Mouse (Mus musculus): Measurements from ENCODE around the gene Ctnnd2. TPM values are rescaled to one million over a fixed set of nuclear protein-coding genes. Genes with fewer than 3 reads are reported as not detected.

Gene Ctnnd2
- total RNA-seq, 4 experiments from 2014 or later: 189 to 210 (median 198) TPM

DNA sequence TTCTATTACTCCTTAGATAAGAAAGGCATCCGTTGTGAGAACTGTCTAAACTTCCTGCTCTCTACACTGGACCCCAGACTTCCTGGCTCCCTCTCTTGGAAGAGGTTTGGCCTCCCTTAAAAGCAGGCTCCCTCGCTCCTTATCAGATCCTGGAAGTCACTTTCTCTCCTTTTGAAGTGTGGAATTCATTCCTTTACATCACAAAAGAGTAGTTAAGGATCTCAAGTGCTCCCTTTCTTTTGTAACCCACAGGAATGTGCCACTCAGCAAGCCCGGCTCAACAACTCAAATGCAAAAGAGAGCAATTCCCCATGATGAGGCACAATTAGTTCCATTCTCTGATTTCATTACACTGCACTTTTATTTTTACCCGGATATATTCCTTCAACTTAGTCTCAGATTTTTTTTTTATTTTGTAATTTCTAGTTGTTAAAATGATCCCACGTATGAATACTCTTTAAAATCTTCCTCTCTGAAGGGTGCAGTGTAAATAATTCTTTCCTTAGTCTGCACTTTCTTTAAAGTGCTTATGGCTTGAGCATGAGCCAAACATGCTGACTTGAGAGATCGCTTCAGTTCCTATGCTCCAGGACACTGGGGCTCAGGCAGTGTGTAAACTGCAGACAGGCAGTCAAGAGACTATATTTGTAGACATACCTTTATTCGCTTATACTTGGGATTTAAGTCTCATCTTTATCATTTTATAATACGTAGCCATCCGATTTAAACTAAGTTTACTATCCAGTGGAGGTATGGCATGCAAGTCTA lies 210.9 kb downstream of the Ctnnd2 start:
- DNase-seq (ENCODE audit: low spot score in 2 of 2): no peak

DNA sequence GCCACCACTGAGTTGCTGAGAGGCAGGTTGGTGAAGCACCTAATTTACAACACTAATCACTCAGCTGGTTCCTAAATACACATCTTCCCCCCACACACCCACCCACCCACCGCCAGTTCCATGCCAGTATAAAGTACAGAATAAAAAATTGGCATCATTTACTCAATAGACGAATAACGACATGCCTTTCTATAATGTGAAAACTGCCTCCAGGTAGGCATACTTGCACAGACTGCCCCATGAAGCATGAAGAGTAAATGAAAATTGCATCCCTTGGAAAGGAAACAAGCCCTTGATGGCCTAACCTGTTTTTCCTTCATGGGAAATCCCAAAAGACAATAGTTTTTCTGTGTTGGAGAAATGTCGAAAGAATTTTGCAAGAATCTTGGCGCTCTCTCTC lies 212.0 kb downstream of the Ctnnd2 start:
- DNase-seq (ENCODE audit: low spot score in 2 of 2): no peak

DNA sequence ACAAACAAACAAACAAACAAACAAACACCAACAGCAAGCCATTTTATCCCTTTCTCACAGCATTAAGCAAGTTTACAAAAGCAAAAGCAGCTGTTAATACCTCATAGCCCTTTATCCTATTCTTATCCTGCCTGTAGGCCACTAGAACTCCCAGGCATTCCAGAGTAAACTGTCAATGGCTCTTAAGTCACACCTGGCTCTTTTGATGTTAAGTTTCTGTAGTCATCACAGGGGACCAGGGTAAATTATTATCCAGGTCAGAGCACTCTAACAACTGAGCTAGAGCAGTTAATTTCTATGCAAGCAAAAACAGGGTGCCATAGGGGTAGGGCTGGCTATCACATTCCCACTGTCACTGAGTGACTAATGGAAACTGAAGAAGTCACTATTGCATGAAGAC lies 214.1 kb downstream of the Ctnnd2 start:
- no peak for DNase-seq (ENCODE audit: low spot score in 2 of 2)

DNA sequence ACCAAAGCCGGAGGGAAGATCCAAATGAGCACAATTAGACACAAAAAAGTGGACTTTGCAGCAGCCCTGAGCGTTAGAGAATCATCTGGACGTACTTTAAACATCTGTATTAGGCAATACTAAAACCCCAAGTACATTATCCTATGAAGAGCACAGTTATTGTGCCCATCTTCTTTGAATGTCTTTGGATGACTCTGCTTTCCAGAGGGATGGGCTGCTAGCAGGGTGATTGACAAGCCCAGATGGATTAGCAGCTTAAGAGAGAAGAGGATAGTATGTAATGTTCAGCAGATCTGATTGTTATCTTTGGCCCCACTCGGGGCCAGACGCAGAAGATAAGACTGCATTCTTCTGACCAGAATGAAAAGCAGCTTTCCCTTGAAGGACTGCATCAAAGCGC lies 214.9 kb downstream of the Ctnnd2 start:
- no peak for DNase-seq (ENCODE audit: low spot score in 2 of 2)

DNA sequence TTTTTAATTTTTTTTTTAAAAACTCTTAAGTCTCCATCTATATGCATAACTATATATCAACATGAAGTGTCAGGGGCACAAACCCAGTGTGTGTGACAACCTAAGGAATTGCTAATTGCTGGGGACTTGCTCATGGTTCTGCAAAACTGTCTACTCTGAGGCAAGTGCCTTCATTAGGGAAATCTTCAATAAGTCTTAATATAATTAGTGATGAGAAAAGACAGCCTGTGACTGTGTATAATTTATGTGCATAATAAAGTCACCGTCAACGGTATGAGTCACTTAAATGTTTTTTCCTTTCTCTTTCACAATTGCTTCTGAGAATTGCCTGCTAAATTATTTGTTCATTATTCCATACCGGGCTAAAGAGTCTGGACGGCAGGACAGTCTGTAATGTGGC lies 228.7 kb downstream of the Ctnnd2 start:
- DNase-seq (ENCODE audit: low spot score in 2 of 2): no peak

DNA sequence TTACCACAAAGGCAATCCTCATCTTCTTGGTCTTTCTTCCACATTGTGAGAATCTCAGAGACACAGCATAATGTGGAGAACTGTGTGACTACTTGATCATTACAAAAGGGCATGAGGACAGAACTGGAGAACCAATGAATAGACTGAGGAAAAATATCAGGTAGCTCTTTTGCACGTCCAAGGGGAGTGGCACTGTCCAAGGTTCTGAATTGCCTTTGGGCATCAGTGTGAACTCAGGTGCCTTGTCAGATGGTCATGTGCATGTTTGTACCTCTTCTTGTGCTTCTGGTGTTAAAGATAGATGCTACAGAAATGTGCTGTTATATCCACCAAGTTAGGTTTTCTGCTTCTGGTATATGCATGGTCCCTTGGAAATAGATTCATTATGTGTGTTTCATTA lies 233.9 kb downstream of the Ctnnd2 start:
- no peak for DNase-seq (ENCODE audit: low spot score in 2 of 2)

DNA sequence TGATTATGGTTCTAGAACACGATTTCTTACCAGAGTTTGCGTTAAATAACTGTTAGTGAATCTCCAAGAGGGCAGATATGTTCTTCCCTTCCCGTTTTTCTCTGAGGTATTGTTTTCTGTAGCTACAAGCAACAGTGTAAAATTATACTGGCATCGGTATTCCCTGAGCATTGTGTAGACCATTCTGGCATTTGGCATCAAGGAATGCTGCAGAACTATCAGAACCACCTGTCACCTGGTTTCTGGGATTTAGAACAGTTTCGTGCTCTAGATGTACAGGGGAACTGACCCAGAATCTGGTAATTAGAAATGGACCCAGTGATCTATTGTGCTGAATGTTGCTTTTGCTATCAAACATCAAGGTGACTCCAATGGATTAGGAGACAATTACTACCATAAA lies 250.8 kb downstream of the Ctnnd2 start:
- no peak for DNase-seq (ENCODE audit: low spot score in 2 of 2)

DNA sequence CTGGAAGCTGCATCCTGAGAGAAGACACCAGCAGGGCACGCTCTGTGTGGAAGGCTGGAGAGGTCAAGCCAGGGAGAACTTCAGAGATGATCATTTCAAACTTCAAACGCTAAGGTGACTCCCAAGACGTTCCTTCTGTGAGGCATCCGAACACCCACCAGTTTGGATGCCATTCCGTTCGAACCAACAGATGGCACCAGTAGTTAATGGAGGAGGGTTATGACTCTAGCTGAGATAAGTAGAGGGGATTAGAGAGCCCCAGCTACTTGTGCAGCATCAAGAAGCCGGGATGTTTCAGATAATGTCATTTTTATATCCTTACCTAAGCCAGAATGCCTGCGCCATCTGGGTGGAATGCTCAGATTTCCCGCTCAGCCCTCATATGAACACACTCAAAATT lies 251.9 kb downstream of the Ctnnd2 start:
- peak in 1 of 2 experiments; percentile 23 for DNase-seq (ENCODE audit: low spot score in 2 of 2)

DNA sequence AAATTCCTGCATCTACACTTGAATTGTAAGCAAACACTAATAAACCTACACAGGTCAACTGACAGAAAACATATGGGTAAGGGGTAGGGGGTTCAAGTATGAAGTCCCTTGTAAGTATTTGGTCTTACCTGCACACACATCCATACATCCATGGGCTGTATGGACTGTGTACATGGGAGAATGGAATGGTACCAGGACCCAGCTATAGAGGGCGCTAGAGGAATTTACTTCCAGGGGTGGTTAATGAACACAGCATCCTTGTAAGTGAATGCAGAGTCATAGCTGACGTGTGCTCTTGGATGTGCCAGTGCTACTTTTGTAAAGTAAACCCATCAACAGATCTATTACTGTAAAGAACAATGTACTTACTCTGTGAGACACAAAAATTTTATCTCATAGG lies 254.9 kb downstream of the Ctnnd2 start:
- no peak for DNase-seq (ENCODE audit: low spot score in 2 of 2)

DNA sequence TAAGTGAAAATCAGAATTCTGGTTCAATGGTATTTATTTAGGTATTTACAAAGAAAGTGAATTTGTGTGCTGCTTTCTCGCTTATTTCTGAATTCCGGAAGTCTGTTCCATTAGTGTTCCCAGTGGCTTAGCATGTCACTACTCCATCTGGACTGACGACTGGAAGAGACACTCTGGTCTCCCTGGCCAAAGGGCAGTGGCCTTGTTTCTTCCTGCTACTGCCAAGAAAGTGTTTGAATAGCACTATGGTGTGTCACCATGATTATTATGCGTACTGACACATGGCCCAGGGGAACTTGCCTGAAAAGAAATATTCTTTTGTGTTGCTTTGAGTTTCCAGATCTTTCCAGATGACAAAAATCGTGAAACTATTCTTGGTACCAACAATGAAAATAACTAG lies 266.7 kb downstream of the Ctnnd2 start:
- no peak for DNase-seq (ENCODE audit: low spot score in 2 of 2)

DNA sequence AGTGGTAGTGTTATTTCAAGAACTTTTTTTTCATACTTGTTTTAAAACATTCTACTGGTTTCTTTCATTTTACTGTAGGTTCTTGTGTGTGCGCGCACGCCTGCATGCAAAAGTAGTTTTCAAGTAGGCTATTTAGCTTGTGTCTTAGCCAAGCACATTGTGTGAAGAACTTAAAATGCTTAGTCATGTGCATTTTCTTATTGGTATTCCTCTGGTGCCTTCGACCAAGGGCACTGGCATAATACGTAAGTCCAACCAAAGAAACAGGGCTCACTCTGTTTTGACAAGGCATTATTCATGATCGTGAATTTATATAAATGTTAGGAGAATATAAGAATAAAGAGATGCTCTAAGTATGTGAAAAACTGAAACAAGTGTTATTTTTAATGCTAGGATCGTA lies 278.4 kb downstream of the Ctnnd2 start:
- DNase-seq (ENCODE audit: low spot score in 2 of 2): no peak

DNA sequence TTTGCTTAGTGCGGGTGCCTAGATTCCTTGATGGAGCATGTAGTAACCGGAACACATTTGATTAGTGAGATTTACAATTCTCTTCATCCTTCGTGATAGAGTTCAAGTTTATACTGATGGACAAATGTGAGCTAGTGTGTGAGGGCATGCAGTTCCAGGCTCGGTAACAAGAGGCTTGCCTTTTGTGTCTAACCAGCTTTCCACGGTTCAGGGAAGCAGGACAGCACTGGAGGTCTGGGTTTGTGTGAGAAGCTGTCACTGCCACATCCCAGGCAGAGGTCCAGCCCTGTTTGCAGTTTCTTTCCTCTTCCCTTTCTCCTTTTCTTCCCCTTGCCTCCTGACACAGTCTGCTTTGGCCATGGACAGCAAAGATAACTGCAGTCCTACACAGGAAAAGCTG lies 279.5 kb downstream of the Ctnnd2 start:
- DNase-seq (ENCODE audit: low spot score in 2 of 2): no peak

DNA sequence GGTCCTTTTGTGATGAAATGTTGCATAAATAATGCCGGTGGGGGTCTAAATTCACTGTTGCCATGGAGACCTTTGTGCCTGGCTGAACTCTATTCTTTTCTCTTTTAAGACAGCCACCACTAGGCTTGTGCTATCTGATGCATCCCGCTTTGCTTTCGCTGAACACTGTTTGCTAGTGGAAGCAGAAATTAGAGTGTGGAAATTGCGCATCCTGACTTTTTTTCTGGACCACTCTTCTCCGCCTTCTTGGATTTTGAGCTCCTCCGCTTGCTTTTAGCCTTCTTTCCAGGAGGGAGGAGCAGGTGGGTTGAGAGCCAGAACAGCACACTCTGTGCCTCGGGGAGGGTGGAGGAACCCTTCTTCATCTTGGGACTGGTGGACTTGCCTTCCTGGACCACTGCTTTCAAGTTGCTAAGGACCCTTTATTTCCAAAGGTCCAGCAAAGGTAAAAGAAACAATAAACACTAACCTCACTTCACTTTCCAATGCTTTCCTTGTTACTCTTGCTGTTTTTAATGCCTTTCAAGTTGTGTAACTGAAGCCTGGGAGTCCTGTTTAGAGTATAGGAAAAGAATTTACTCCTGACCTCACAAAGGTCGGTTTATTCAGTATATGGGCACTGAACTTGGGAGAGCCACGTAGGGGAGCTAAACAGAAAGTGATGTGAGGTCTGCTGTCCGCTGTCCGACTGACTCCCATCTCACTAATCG lies 285.3 kb downstream of the Ctnnd2 start:
- no peak for DNase-seq (ENCODE audit: low spot score in 2 of 2)

DNA sequence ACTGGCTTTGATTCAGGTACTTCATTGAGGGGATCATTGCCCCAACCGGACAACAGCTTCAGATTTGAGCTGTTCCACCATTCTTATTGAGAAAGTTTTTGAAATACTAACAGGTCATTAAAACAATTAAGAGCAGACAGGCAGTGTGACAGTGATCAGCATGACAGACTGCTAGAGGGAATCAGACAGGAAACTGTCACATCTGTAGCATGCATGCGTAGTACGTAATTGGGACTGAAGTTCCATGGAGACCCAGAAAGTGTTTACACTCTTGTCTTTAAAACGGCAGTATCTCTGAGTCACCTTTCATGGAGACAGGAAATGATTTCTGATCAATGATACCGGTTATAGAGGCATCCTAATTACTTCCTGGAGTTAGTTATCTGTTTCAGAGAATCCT lies 286.3 kb downstream of the Ctnnd2 start:
- DNase-seq (ENCODE audit: low spot score in 2 of 2): no peak

DNA sequence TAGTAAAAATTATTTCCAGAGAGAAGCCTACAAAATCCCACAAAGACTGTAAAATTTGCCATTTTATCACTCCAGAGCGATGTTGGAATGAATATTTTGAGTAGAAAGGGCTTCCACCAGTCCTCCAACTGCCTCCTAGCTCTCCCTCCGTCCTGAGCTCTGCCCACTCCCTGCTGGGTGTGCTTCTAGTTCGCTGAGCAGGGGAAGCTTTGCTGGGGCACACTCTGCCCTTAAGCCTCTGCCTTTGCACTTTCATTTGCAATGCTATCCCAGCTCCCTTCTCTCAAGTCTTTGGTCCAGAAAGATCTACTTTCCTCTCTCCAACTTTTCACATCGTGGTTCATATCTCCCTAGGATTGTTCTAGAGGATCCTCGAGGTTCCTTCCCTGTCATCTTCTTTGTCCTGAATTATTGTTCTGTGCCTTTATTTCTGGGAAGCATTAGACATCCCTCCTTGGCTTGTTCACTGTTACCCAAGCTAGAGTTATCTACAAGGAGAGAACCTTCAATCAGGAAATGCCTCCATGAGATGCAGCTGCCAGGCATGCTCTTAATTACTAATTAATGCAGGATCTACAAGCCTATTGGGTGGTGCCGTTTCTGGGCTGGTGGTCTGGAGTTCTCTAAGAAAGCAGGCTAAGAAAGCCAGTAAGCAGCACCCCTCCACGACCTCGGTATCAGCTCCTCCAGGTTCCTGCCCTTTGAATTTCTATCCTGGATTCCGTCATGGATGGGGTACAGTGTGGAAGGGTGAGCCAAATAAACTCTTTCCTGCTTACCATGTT lies 288.1 kb downstream of the Ctnnd2 start:
- no peak for DNase-seq (ENCODE audit: low spot score in 2 of 2)

DNA sequence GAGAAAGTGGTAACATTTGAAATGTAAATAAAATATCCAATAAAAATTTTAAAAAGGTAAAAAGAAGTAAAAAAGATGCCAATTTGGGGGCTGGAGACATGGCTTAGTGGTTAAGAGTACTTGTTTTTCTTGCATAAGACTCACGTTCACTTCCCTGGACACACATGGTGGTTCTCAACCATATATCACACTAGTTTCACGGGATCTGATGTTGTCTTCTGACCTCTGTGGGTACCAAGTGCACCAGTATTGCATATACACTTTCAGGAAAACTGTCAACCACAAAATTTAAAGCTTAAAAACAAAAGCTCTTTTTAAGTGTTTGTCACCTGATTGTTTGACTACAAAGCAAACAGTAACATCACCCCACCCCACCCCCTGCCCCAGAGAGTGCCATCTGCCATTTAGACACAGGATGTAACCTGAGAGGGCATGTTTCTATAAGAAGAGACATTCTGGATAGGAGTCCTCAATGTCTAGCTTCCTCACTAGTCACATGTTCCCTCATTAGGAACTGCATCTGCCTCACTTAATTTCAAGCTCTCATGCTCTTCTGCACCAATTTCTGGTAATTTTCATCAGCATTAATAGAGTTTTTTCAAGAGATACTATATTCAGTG lies 290.5 kb downstream of the Ctnnd2 start:
- DNase-seq (ENCODE audit: low spot score in 2 of 2): no peak

DNA sequence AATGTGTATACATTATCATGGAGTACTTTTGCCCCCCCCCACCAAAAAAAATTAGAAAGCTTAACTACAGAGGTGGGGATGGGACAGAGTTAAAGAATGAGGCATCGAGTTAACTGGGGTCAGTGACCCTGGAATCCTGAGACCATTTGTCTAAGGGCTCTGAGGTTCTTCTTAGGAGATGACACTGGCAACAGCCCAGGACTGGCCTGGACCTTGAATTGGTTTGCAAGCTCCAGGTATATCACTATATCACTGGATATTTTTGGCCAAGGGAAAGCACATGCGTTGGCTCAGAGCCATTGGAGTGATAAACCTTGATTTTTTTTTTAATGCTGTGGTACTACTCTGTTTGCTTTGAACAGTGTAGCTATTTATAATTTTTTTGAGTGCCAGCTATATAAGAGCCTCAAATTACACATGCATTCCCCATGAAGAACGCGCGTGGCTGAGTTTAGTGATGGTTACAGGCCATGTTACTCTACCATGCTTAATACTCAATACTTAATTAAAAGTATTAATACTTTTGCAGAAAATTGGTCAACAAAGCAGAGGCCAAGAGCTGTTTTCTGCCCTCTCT lies 291.2 kb downstream of the Ctnnd2 start:
- DNase-seq (ENCODE audit: low spot score in 2 of 2): no peak

DNA sequence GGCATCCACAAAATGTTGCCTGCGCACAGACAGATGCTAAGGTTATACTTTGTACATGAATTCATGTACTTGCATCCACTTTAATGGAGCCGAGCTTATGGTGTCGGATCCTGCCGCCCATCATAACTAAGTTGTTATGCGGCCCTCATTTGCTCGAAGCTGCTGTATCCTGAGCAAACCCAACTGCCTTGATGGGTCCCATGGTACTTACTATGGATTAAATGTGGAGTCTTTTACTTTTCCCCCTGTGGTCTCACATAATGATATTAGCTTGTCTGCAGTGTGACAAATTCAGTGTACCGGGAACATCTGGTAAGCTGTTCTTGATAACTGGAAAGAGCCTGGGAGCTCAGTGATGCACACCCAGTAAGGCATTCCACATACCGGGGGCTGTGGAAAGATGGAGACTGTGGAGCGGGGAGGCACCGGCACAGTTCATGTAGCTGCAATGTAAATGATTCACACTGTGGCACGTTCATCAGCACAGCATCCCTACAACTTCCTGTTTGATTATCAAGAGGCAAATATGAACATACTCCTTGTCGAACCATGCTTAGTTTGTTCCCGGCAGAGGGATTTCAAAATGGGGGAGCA lies 294.7 kb downstream of the Ctnnd2 start:
- DNase-seq (ENCODE audit: low spot score in 2 of 2): no peak

DNA sequence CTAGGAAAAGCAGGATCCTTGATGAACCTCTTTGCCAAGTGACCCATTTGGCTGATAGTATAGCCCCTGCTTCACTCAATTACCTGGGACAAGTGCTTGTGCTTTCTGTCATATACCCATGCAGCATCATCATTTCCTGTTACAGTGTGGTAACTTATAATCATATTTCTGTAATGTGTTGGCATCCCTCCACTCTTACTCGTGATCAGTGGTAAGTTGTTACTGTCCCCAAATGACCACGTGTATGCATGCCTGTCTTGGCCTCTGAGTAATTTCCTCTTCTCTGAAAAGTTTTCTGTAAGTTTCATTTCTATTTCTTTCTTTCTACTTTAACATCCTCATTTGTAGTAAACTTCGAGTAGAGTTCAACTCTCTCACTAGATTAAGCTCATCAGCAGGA lies 296.4 kb downstream of the Ctnnd2 start:
- no peak for DNase-seq (ENCODE audit: low spot score in 2 of 2)

DNA sequence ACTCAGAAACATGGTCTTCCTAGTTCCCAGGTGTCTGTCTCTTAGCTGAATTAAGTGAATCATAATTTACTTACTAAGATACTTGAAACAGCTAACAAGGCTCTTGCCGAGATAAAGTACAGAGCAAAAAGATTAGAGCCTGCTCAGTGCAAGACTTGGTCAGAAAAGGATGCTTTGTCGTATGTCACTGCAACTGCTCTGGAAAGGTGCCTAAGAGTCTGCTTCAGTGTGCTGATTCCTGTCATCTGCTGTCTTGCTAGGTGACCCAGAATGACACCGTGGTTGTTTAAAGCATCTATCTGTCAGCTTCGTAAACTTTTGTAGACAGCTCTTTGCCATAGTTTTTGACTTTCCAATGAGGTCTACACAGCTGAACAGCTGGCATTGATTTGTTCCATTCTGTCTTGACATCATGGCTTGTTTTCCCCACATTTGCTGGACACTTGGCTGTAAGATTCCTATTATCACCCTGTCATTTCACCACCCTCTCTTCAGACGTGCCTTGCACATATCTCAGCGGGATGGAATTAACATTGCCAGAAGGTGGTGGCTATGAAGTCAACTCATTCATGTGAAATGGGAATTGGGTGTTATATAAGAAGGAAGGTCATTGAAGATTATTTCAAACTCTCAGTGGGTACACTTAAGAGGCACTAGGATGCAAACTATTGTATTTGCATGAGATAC lies 299.0 kb downstream of the Ctnnd2 start:
- no peak for DNase-seq (ENCODE audit: low spot score in 2 of 2)

DNA sequence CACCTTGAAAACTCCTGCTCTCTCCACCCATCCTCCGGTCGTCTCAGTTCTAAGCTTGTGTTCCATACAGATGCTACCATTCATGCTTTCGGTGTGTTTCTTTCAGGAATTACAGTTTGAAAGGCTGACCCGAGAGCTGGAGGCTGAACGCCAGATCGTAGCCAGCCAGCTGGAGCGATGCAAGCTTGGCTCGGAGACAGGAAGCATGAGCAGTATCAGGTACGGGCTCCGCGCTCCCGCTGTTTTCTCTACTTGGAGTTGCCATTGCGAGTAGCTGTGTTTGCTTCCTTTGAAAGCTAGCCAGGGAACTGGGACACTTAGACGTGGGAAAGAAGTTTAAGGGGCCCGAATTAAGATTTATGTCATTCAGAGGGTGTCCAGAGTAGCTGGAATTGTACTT lies 308.3 kb downstream of the Ctnnd2 start:
- peak; percentile 31 to 57 for DNase-seq (ENCODE audit: low spot score in 2 of 2)

Data from layer of hippocampus, adult 8-10 months (tissue).